Mouse (Mus musculus): ENCODE results near the gene Rbmy.
"Not testable (repeated sequence)": the region's sequence is repeated elsewhere in the genome, so short reads cannot be mapped to it uniquely, and the experiment has no call there.

The Rbmy gene

GRCm38 (mm10) chrY:2830380-2830779, at the start of gene Rbmy, which contains the start of gene Gm10256:
Rbmy (plus strand) TSS chrY:2830680.
Gm10256 (plus strand) TSS chrY:2830699.
- not testable (repeated sequence) for DNase-seq (ENCODE audit: low spot score in 2 of 2)

GRCm38 (mm10) chrY:2796105-2796504, 34.4 kb upstream of the Rbmy start, which contains the start of gene Gm4064:
Gm4064 (minus strand) TSS chrY:2796205.
- not testable (repeated sequence) for DNase-seq (ENCODE audit: low spot score in 2 of 2)
